Comparison of ENCODE assay signal across 19 mouse cellular contexts in genomic region chr9:41915571-41915970, GRCm38 (mm10).
DNase-seq lines count a peak whose midpoint lies in the region; ATAC-seq lines count a peak whose summit lies in the region.
"Had no signal": no experiment of that assay in that cellular context is flagged by ENCODE, and none has a peak within 500 bp of the region (broad histone marks: within the 10 kb centered on the region; RNA-seq: fewer than 3 reads in every experiment).

No protein-coding gene starts in this region.

- DNase-seq in hindbrain, embryonic 11.5 days (ENCODE audit: low spot score), result no peak
- peak; percentile 44 for DNase-seq in R1 (ENCODE audit: low read depth, low spot score)
- DNase-seq in forebrain, embryonic 14.5 days (ENCODE audit: low spot score), result no peak
- DNase-seq in adrenal gland, postnatal 4 days (ENCODE audit: low spot score in 2 of 2), result no peak
- DNase-seq in adrenal gland, postnatal 36 days, result no peak
- no peak for DNase-seq in heart, postnatal 36 days
- DNase-seq: cerebellum, adult 9-10 months; gastrocnemius, postnatal 25 days; kidney, adult 2 months; kidney, postnatal 10 days; liver; thymus, postnatal 25 days had no signal

- no peaks in the 10 kb centered on the region for H3K27me3 ChIP-seq in hindbrain, embryonic 12.5 days
- no peaks in the 10 kb centered on the region for H3K27me3 ChIP-seq in hindbrain, embryonic 11.5 days (ENCODE audit: control insufficient read depth, insufficient read depth, low read length)
- no peaks in the 10 kb centered on the region for H3K27me3 ChIP-seq in forebrain, embryonic 14.5 days (replicated peaks; ENCODE audit: control insufficient read depth, insufficient read depth, low read length)
- no peaks in the 10 kb centered on the region for H3K27me3 ChIP-seq in midbrain, embryonic 15.5 days (replicated peaks)
- H3K27me3 ChIP-seq: neural tube, embryonic 12.5 days had no signal

- H3K9ac ChIP-seq in hindbrain, embryonic 12.5 days, result no peak overlapping the region
- H3K9ac ChIP-seq in hindbrain, embryonic 11.5 days (ENCODE audit: low read depth, low read length), result no peak overlapping the region
- no peak overlapping the region for H3K9ac ChIP-seq in forebrain, embryonic 14.5 days (ENCODE audit: low read length)
- no peak overlapping the region for H3K9ac ChIP-seq in midbrain, embryonic 15.5 days
- H3K9ac ChIP-seq: neural tube, embryonic 12.5 days had no signal

- H3K9me3 ChIP-seq in hindbrain, embryonic 12.5 days (replicated peaks), result no peaks in the 10 kb centered on the region
- no peaks in the 10 kb centered on the region for H3K9me3 ChIP-seq in hindbrain, embryonic 11.5 days (ENCODE audit: control insufficient read depth, low read length)
- no peaks in the 10 kb centered on the region for H3K9me3 ChIP-seq in forebrain, embryonic 14.5 days (replicated peaks; ENCODE audit: control insufficient read depth, low read length)
- H3K9me3 ChIP-seq in midbrain, embryonic 15.5 days, result no peaks in the 10 kb centered on the region
- H3K9me3 ChIP-seq: neural tube, embryonic 12.5 days had no signal

- peak overlapping the region; percentile 52; the same call in 1 of the 2 replicates for H3K27ac ChIP-seq in hindbrain, embryonic 12.5 days
- H3K27ac ChIP-seq in hindbrain, embryonic 11.5 days (ENCODE audit: low read depth, low read length), result no peak overlapping the region
- H3K27ac ChIP-seq in forebrain, embryonic 14.5 days (ENCODE audit: low read depth, low read length), result peak overlapping the region; percentile 62; the same call in 1 of the 2 replicates
- H3K27ac ChIP-seq in midbrain, embryonic 15.5 days, result peak overlapping the region; percentile 34
- H3K27ac ChIP-seq: neural tube, embryonic 12.5 days had no signal

- 76% methylated on average over 8 of the region's 8 CpGs for WGBS in hindbrain, embryonic 12.5 days
- WGBS in hindbrain, embryonic 11.5 days, result 86% methylated on average over 8 of the region's 8 CpGs
- WGBS in forebrain, embryonic 14.5 days, result 26% methylated on average over 8 of the region's 8 CpGs
- 71% methylated on average over 8 of the region's 8 CpGs for WGBS in midbrain, embryonic 15.5 days

- ATAC-seq in hindbrain, embryonic 12.5 days (ENCODE audit: low FRiP score), result no peak
- no peak for ATAC-seq in hindbrain, embryonic 11.5 days (ENCODE audit: low FRiP score)
- no peak for ATAC-seq in forebrain, embryonic 14.5 days
- ATAC-seq in midbrain, embryonic 15.5 days (replicated peaks), result no peak
- ATAC-seq: CD4-positive, CD25-positive, alpha-beta regulatory T cell, adult 4 months; inflammation-experienced regulatory T-cells, adult 6 months; lung, postnatal 0 days had no signal

- peaks cover 27% of the 10 kb centered on the region for H3K4me1 ChIP-seq in hindbrain, embryonic 12.5 days
- peaks cover 3% of the 10 kb centered on the region for H3K4me1 ChIP-seq in hindbrain, embryonic 11.5 days (replicated peaks; ENCODE audit: control insufficient read depth, insufficient read depth, low read length)
- H3K4me1 ChIP-seq in forebrain, embryonic 14.5 days (ENCODE audit: control insufficient read depth, insufficient read depth, low read length), result peaks cover 38% of the 10 kb centered on the region
- H3K4me1 ChIP-seq in midbrain, embryonic 15.5 days, result peaks cover 8% of the 10 kb centered on the region

- H3K4me2 ChIP-seq in hindbrain, embryonic 12.5 days (replicated peaks), result no peak overlapping the region
- H3K4me2 ChIP-seq in hindbrain, embryonic 11.5 days (replicated peaks; ENCODE audit: low read depth, low read length), result no peak overlapping the region
- H3K4me2 ChIP-seq in forebrain, embryonic 14.5 days (ENCODE audit: low read length), result no peak overlapping the region
- no peak overlapping the region for H3K4me2 ChIP-seq in midbrain, embryonic 15.5 days
- H3K4me2 ChIP-seq: neural tube, embryonic 12.5 days had no signal

- intact Hi-C loops in heart, postnatal 36 days (cut with DNase I), result no loop called here

- no peaks in the 10 kb centered on the region for H3K36me3 ChIP-seq in hindbrain, embryonic 12.5 days
- no peaks in the 10 kb centered on the region for H3K36me3 ChIP-seq in hindbrain, embryonic 11.5 days (ENCODE audit: control insufficient read depth, insufficient read depth, low read length)
- H3K36me3 ChIP-seq in forebrain, embryonic 14.5 days (ENCODE audit: control insufficient read depth, insufficient read depth, low read length), result no peaks in the 10 kb centered on the region
- no peaks in the 10 kb centered on the region for H3K36me3 ChIP-seq in midbrain, embryonic 15.5 days (replicated peaks)
- H3K36me3 ChIP-seq: G1E; neural tube, embryonic 12.5 days had no signal

- H3K4me3 ChIP-seq in hindbrain, embryonic 12.5 days, result no peak overlapping the region
- H3K4me3 ChIP-seq in hindbrain, embryonic 11.5 days (ENCODE audit: low read depth, low read length), result no peak overlapping the region
- no peak overlapping the region for H3K4me3 ChIP-seq in forebrain, embryonic 14.5 days (ENCODE audit: low read depth, low read length)
- no peak overlapping the region for H3K4me3 ChIP-seq in midbrain, embryonic 15.5 days
- H3K4me3 ChIP-seq: neural tube, embryonic 12.5 days had no signal
